Mouse (Mus musculus) hindbrain, embryonic 14.5 days (tissue): ENCODE results near the gene Cemip2. TPM values are rescaled to one million over a fixed set of nuclear protein-coding genes. Genes with fewer than 3 reads are reported as not detected.

Experiments
- ATAC-seq: fragments of 200-750 bp; cut with Nextera tagmentation; 2 replicates; pipeline ENCODE4 v1.8.0; 2017; ENCODE audit warnings: moderate number of reproducible peaks, mild to moderate bottlenecking, moderate TSS enrichment, moderate library complexity; ENCODE audit not compliant: low FRiP score
- DNase-seq: peaks from one replicate; pipeline ENCODE4 v3.0.0-alpha.2; 2015; ENCODE audit warnings: low spot score
- H3K27ac ChIP-seq: fragments of 300-500 bp; sonication (generic); 2 replicates; pipeline ENCODE4 v1.5.1; 2014; ENCODE audit warnings: mild to moderate bottlenecking, moderate library complexity
- H3K27me3 ChIP-seq: fragments of 300-500 bp; sonication (generic); 2 replicates; pipeline ENCODE4 v1.6.1; 2014; ENCODE audit warnings: mild to moderate bottlenecking, low read length, mixed read lengths; ENCODE audit not compliant: control insufficient read depth, insufficient read depth
- H3K36me3 ChIP-seq: fragments of 300-500 bp; sonication (generic); replicated peaks from 2 replicates; pipeline ENCODE4 v1.6.1; 2014; ENCODE audit not compliant: control insufficient read depth, insufficient read depth
- H3K4me1 ChIP-seq: fragments of 300-500 bp; sonication (generic); replicated peaks from 2 replicates; pipeline ENCODE4 v1.6.1; 2014; ENCODE audit warnings: antibody characterized with exemption, low read length, mixed read lengths; ENCODE audit not compliant: control insufficient read depth, insufficient read depth
- H3K4me2 ChIP-seq: fragments of 300-500 bp; sonication (generic); replicated peaks from 2 replicates; pipeline ENCODE4 v1.6.1; 2014; ENCODE audit warnings: mild to moderate bottlenecking, moderate library complexity
- H3K4me3 ChIP-seq: fragments of 300-500 bp; sonication (generic); replicated peaks from 2 replicates; pipeline ENCODE4 v1.5.1; 2014; ENCODE audit warnings: mild to moderate bottlenecking, low read length
- H3K9ac ChIP-seq: fragments of 300-500 bp; sonication (generic); 2 replicates; pipeline ENCODE4 v1.6.1; 2014
- H3K9me3 ChIP-seq: fragments of 300-500 bp; sonication (generic); 2 replicates; pipeline ENCODE4 v1.6.1; 2016; ENCODE audit warnings: low read length; ENCODE audit not compliant: control insufficient read depth
- whole genome bisulfite sequencing: fragments of 180-500 bp; shearing (Covaris S2); extraction: QIAGEN DNeasy Blood & Tissue Kit; methylation state at CpG from one replicate; pipeline ENCODE4 v1.1.7; 2014; 5-methylcytosine and 5-hydroxymethylcytosine counted together
- polyA plus RNA-seq: library from polyadenylated mRNA; unstranded; fragments of >200 nt; fragmentation: Nextera tagmentation; extraction: Ambion mirVana; gene quantifications from 2 replicates; pipeline ENCODE4 v1.2.1, GENCODE M21; 2014

Cemip2 gene
- polyA plus RNA-seq, 1 experiment from 2014 or later: 26.8 TPM

DNA sequence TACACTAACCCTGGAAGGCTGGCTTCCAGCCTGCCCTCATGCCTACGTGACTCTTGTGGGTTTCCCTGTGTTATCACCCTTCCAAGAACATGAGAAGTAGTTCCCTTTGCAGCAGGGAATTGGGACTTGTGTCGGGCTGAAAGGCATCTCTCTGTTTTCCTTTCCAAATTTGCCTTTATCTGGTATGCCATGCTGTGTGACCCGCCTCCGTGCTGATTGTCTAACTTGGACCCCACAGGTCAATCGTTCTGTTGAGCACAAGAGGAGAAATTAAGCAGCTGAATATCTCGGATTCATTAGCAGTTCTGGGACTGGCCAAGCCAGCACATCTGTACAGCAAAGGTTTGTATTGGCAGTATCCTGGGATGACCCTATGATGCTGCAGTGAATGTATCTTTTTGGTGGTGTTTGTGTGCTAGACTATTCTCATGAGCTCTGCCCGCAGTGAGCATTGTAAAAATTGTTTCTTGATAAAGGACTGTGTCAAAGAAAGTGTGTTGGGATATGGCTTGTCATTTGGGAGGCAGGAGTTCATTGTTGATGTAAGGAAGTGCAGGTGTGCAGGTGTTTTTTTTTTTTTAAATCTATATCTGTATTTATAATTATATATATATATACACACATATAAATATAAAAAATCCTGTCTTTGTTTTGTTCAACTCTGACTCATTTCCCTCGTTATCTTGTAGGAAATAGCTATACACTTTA lies 77.4 kb downstream of the Cemip2 start:
- DNase-seq: no peak
- H3K9ac ChIP-seq: no peak overlapping the region
- H3K27me3 ChIP-seq: no peaks in the 10 kb centered on the region
- no peak overlapping the region for H3K27ac ChIP-seq
- ATAC-seq: no peak
- 88% methylated on average over 8 of the region's 8 CpGs for WGBS
- H3K4me2 ChIP-seq: no peak overlapping the region
- H3K36me3 ChIP-seq: peaks cover 82% of the 10 kb centered on the region
- no peak overlapping the region for H3K4me3 ChIP-seq
- H3K9me3 ChIP-seq: no peaks in the 10 kb centered on the region
- no peaks in the 10 kb centered on the region for H3K4me1 ChIP-seq

DNA sequence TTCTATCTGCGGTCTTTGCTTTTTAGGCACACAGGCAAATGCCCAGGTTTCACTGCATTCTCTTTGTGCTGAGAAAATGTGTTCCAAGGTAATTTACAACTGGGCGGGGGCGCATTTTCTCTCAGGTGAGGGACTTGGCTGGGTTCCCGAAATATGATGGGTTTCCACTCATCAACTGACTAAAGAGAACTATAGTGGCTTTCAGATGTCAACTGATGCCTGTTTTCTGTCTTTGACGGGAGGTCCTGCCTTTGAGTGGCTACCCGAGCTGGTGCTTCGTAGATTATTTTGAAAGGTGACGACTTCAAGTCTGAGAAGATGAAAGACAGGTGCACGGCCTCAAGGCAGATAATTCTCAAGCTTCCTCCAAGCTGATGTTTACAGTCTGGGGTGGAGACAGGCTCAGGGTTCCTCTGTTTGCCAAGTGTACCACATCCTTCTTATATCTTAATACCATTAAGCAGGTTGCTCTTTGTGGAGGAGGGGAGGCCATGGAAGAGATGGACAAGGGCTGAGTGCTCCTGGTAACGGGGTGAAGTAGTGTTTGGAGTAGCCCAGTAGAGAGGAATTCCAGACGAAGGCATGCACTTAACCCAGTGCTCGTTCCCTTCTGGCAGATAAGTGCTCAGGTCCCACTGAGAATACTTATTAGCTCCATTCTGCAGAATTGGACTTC lies 80.8 kb downstream of the Cemip2 start:
- no peaks in the 10 kb centered on the region for H3K27me3 ChIP-seq
- peaks cover 51% of the 10 kb centered on the region for H3K36me3 ChIP-seq
- H3K9ac ChIP-seq: no peak overlapping the region
- no peaks in the 10 kb centered on the region for H3K4me1 ChIP-seq
- no peak for ATAC-seq
- H3K4me3 ChIP-seq: no peak overlapping the region
- no peak overlapping the region for H3K4me2 ChIP-seq
- H3K9me3 ChIP-seq: no peaks in the 10 kb centered on the region
- no peak for DNase-seq
- WGBS: 89% methylated on average over 12 of the region's 12 CpGs
- H3K27ac ChIP-seq: no peak overlapping the region

DNA sequence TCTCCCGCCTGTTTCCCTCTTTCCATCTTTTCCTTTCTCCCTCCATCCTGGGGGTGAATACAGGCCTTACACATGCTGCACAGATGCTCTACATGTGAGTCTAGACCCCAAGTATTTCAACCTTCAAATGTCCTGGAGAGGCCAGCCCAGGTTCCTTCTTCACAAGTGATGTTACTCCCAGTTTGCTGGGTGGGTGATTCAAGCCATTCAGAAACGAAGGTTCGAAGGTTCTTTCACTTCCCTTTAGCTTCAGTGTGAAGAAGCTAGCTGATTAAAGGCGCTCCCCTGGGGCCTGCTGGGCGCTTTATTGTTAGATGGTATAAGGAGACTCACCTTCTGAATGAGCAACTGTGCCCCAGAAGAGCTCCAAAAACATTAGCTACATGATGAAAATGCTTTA lies 82.0 kb downstream of the Cemip2 start:
- no peaks in the 10 kb centered on the region for H3K27me3 ChIP-seq
- H3K4me2 ChIP-seq: no peak overlapping the region
- H3K36me3 ChIP-seq: peaks cover 40% of the 10 kb centered on the region
- no peaks in the 10 kb centered on the region for H3K9me3 ChIP-seq
- no peak overlapping the region for H3K9ac ChIP-seq
- DNase-seq (no peak), ATAC-seq (no peak)
- WGBS: 79% methylated on average over 4 of the region's 5 CpGs
- H3K27ac ChIP-seq: no peak overlapping the region
- no peak overlapping the region for H3K4me3 ChIP-seq
- H3K4me1 ChIP-seq: no peaks in the 10 kb centered on the region

DNA sequence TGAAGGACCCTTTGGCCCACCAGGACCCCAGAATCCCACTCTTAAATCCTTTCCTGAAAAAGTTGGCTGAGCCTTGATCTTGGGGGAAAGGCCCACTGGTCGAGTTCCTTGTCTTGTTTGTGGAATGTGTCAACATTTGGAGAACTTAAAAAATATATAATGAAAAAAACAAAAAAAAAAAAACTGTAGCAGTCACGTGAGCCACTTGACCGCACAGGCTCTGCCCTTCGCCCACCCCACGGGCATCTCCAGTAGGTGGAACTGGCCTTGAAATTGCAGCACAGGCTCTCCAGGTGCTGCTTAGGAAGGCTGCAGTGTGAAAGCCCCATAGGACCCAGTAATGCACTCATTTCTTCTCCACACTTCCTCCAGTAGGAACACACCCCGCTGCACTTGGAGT lies 82.8 kb downstream of the Cemip2 start:
- Histone ChIP-seq H3K4me3 (no peak overlapping the region), H3K4me1 (no peaks in the 10 kb centered on the region), H3K27ac (no peak overlapping the region), H3K9ac (no peak overlapping the region), H3K27me3 (no peaks in the 10 kb centered on the region), H3K4me2 (no peak overlapping the region), H3K9me3 (no peaks in the 10 kb centered on the region), H3K36me3 (peaks cover 32% of the 10 kb centered on the region)
- 96% methylated on average over 6 of the region's 6 CpGs for WGBS
- ATAC-seq (no peak), DNase-seq (no peak)

DNA sequence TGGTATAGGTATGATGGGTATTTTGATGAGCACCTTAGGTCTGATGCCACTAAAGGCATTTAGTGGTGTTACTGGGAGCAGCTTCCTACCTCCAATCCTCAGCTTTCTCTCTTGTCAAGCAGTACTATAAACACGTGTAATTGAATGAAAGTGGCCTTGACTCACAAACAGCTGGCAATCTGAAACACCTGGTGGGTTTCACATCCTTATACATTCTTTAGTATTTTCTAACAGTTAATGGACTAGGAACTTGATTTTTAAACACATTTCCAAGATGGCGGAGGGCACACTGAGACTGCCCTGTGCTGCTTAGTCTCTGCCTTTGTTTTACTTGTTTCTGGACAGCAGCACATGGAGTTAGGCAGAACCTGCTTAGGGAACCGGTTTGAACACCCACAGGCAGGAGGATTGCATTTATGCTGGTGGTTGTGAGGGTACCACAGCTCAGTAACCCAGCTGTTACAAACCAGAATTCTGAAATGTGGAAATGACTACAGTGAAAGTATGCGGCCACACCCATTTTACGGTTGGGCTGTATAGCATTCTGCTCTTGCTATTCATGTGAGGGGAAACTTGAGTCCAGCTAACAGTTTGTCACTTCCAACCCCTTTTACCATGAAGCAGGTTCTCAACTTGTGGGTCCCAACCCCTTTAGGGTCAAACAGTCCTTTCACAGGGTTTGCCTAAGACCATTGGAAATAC lies 84.3 kb downstream of the Cemip2 start:
- DNase-seq: no peak
- H3K9ac ChIP-seq: no peak overlapping the region

DNA sequence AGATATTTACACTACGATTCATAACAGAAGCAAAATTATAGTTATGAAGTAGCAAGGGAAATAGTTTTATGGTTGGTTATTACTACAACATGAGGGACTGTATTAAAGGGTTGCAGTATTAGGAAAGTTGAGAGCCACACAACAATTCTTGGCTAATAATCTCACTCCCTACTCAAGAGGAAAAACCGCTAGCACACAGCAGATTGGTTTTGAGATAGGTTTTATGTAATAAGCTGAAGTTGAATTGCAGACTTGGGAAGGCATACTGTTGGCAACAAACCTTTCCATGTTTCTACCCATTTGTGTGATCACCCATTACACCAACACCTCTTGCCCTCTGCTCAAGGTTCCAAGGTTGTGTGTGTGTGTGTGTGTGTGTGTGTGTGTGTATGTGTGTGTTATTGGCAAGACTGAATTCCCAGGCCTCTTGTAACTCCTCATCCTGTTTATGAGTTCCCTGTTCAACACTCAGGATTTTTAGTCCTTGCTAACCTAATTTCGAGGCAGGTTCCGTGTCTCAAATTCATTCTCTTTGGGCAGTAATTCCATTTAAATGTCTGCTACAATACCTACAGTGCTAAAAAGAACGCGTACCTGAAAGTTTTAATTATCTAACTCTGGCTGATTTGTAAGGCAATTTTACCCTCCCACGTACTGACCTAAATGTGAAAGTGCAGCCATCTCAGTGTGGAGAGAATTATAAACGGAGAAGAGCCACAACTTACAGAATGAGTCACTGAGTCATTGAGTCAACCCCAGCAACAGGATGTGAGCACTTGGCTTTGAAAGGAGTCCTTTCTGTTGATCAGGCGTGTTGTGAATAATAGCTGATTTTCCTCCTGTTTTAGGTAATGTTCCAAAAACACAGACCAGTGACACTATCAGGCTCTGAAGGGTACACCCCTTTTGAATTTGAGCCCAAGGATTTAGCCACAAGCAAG lies 85.1 kb downstream of the Cemip2 start:
- no peak for ATAC-seq

More for the DNA sequence above, 84.3 kb downstream of the Cemip2 start:
- 92% methylated on average over 5 of the region's 5 CpGs for WGBS
- Histone ChIP-seq H3K4me2 (no peak overlapping the region), H3K27me3 (no peaks in the 10 kb centered on the region), H3K4me3 (no peak overlapping the region), H3K36me3 (peaks cover 17% of the 10 kb centered on the region), H3K27ac (no peak overlapping the region), H3K9me3 (no peaks in the 10 kb centered on the region), H3K4me1 (no peaks in the 10 kb centered on the region)
- ATAC-seq: no peak

DNA sequence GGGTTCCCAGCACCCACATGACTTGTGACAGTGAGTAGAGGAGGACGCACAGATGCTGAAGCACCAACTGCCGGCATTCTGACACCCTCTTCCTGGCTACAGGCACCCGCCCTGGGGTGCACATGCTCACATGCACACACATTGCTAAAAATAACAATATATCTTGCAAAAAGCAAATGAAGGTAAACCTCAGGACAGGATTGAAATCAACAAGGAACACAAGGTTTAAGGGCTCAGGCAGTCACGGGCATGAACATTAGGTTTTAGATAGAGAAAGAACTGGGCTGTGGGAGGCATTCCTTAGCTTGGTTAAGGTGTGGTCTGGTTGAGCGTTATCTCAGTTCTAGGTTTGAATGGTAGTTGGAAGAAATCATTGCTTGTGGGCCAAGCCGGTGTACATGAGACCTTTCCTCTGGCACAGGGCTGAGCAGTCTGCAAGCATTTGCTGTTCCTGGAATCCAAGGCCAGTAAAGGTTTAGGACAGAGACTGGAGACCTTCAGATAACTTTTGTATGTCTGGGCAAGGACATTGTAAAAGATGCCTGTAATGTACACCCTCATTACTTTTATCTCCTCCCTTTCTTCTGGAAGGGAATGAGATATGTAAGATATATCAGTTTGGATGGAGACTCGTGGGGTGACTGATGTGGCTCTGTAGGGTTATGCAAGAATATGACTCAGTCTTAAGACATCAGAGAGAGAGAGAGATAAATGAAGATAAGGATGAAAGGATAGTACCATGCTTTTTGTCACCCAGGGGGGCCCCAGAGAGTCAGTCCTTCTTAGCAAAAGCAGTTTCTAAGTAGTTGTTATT lies 87.3 kb downstream of the Cemip2 start:
- no peak overlapping the region for H3K4me2 ChIP-seq
- 92% methylated on average over 7 of the region's 7 CpGs for WGBS

More for the DNA sequence above, 85.1 kb downstream of the Cemip2 start:
- H3K4me3 ChIP-seq: no peak overlapping the region
- peaks cover 11% of the 10 kb centered on the region; the same call in 1 of the 2 replicates for H3K36me3 ChIP-seq
- no peak overlapping the region for H3K9ac ChIP-seq
- H3K27me3 ChIP-seq: no peaks in the 10 kb centered on the region
- no peaks in the 10 kb centered on the region for H3K4me1 ChIP-seq
- H3K4me2 ChIP-seq: no peak overlapping the region
- no peak overlapping the region for H3K27ac ChIP-seq
- H3K9me3 ChIP-seq: no peaks in the 10 kb centered on the region
- 90% methylated on average over 9 of the region's 9 CpGs for WGBS
- DNase-seq: no peak

DNA sequence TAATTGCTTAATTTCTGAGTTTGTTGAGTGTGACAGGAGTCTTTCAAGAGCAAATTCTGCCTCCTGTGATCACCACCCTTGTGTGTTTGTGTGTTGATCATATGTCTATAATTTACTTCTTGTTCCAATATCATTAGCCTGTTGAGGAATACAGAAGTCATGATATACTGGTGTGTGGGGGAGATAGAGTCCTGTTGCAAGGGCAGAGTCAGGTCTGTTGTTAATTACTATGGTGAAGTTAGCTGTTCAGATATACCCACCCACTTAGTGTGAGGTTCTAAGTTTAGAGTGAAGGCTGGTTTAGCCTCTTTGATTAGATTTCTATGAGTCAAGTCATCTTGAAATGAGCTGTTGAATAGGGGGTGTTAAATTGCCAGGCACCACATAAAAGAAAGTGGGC lies 88.0 kb downstream of the Cemip2 start:
- no peaks in the 10 kb centered on the region for H3K36me3 ChIP-seq
- no peak overlapping the region for H3K9ac ChIP-seq
- no peaks in the 10 kb centered on the region for H3K9me3 ChIP-seq
- H3K27ac ChIP-seq: no peak overlapping the region
- no peak for ATAC-seq
- H3K4me1 ChIP-seq: no peaks in the 10 kb centered on the region
- H3K4me2 ChIP-seq: no peak overlapping the region
- H3K27me3 ChIP-seq: no peaks in the 10 kb centered on the region
- no peak for DNase-seq
- no peak overlapping the region for H3K4me3 ChIP-seq

More for the DNA sequence above, 87.3 kb downstream of the Cemip2 start:
- no peaks in the 10 kb centered on the region for H3K9me3 ChIP-seq
- no peak overlapping the region for H3K27ac ChIP-seq
- DNase-seq (no peak), ATAC-seq (no peak)
- H3K4me1 ChIP-seq: no peaks in the 10 kb centered on the region
- no peak overlapping the region for H3K9ac ChIP-seq
- H3K27me3 ChIP-seq: no peaks in the 10 kb centered on the region
- no peaks in the 10 kb centered on the region for H3K36me3 ChIP-seq
- H3K4me3 ChIP-seq: no peak overlapping the region
